Comparison of ENCODE assay signal across 7 mouse cellular contexts in the genomic region with DNA sequence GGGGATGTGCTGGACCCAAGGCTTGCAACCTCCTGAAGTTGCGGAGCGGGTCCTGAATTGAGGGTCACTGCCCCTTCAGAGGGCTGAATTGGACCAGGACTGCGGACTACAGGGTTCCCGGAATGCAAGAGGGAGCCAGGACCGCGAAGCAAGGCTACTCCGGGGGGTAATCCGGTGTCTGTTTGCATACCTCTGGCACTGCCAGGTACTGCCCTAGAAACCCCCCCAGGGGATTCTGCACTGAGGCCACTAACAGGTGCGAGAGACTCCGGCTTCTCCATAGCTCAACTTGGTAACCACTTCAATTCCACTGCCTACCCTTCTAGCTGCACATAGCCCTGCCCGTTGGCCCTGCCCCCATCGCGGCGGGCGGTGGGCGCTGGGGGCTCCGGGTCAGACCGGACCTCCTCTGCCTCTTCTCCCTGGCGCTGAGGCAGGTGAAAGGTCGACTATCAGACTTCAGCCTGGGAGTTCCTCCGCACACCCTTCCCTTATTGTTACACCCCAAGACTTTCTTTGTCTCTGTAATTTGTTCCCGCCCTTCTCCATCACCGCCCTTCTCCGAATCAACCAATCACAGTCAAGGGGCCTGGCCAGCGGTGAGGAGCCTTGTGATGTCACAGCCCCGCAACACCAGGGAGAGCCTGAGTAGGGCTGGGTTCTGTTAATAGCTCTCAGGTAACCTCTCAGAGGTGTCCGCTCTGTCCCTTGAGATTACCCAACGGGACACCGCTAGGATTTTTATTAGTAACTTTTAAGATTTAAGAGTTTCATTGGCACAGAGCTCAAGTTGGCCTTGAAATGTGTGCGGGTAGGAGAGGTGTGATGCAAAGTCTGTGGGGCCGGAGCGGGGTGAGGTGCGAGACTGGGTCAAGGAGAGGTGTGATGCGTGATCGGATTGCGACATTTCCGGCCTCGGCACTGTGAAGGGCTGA. TPM values are rescaled to one million over a fixed set of nuclear protein-coding genes. Genes with fewer than 3 reads are reported as not detected.
DNase-seq lines count a peak whose midpoint lies in the region; ATAC-seq lines count a peak whose summit lies in the region.

A gene (minus strand): TSS at position 517 of the 935 bp plus-strand sequence.
A gene (plus strand): TSS at position 602 of the 935 bp plus-strand sequence.

- peak within 1 kb of the TSS; percentile 97 for H3K27ac ChIP-seq in intestine, embryonic 15.5 days
- peak within 1 kb of the TSS; percentile 100 for H3K27ac ChIP-seq in midbrain, embryonic 10.5 days (replicated peaks)

- under 1% methylated on average over 38 of the region's 38 CpGs for WGBS in intestine, embryonic 15.5 days
- WGBS in midbrain, embryonic 10.5 days, result under 1% methylated on average over 38 of the region's 38 CpGs

- H3K36me3 ChIP-seq in intestine, embryonic 15.5 days, result peaks cover 20% of the 10 kb centered on the region
- peaks cover 34% of the 10 kb centered on the region for H3K36me3 ChIP-seq in midbrain, embryonic 10.5 days

- H3K9me3 ChIP-seq in intestine, embryonic 15.5 days, result no peaks in the 10 kb centered on the region
- no peaks in the 10 kb centered on the region for H3K9me3 ChIP-seq in midbrain, embryonic 10.5 days (replicated peaks)

- peaks cover 17% of the 10 kb centered on the region for H3K4me1 ChIP-seq in intestine, embryonic 15.5 days (replicated peaks)
- peaks cover 51% of the 10 kb centered on the region for H3K4me1 ChIP-seq in midbrain, embryonic 10.5 days

- peak within 1 kb of the TSS; percentile 91 for H3K4me3 ChIP-seq in intestine, embryonic 15.5 days (replicated peaks)
- peak within 1 kb of the TSS; percentile 91 for H3K4me3 ChIP-seq in midbrain, embryonic 10.5 days

- peak within 1 kb of the TSS; percentile 93 for H3K9ac ChIP-seq in intestine, embryonic 15.5 days

- DNase-seq in adrenal gland, adult 2 months, result peak; percentile 92
- DNase-seq in embryo, embryonic 11 days, result peak; percentile 94
- peak; percentile 76 to 83 for DNase-seq in gastrocnemius, postnatal 36 days
- peak; percentile 83 to 95 for DNase-seq in left cerebral cortex, postnatal 25 days (ENCODE audit: low spot score in 2 of 2)
- DNase-seq in midbrain, embryonic 10.5 days (ENCODE audit: low spot score), result peak; percentile 93
- peak; percentile 77 for DNase-seq in right cerebral cortex, postnatal 4 days

- H3K4me2 ChIP-seq in intestine, embryonic 15.5 days (replicated peaks), result peak within 1 kb of the TSS; percentile 97

- ATAC-seq in intestine, embryonic 15.5 days, result peak; percentile 96

- intact Hi-C loops in gastrocnemius, postnatal 36 days (cut with DNase I), result no loop called here
- intact Hi-C loops in left cerebral cortex, postnatal 25 days (cut with DNase I), result loop anchor here (1.0 kb wide), 1 partner anchor 21 kb away; a partner anchor contains a TSS

- H3K27me3 ChIP-seq in intestine, embryonic 15.5 days (replicated peaks), result no peaks in the 10 kb centered on the region
- H3K27me3 ChIP-seq in midbrain, embryonic 10.5 days (ENCODE audit: low read depth, poor library complexity, severe bottlenecking), result no peaks in the 10 kb centered on the region

RNA-seq across cellular contexts. Expression of the first gene that starts in this region (rescaled TPM):
- under 1 TPM; 0.66 to 0.86 TPM for total RNA-seq in adrenal gland, adult 2 months (2021)
- polyA plus RNA-seq in adrenal gland, adult 2 months (2012; rRNA removed), result 0.18 and 0.74 TPM in 2 replicates
- under 1 TPM in 1 of 2 experiments, not detected in 1; 0.59 TPM for total RNA-seq in gastrocnemius, postnatal 36 days (2021)
- polyA plus RNA-seq in intestine, embryonic 15.5 days (2015; fragmentation: Nextera tagmentation; extraction: Ambion mirVana), result 7.7 and 7.9 TPM in 2 replicates
- total RNA-seq in left cerebral cortex, postnatal 25 days (2021), result under 1 TPM; 0.55 to 0.60 TPM
- polyA plus RNA-seq in midbrain, embryonic 10.5 days (2016; fragmentation: Nextera tagmentation; extraction: Ambion mirVana), result 14.8 and 20.5 TPM in 2 replicates

RNA-seq across cellular contexts. Expression of the second gene that starts in this region (rescaled TPM):
- total RNA-seq in adrenal gland, adult 2 months (2021), result 10 to 100 TPM; 40.6 to 44.2 TPM
- 38.6 and 47.6 TPM in 2 replicates for polyA plus RNA-seq in adrenal gland, adult 2 months (2012; rRNA removed)
- 10 to 100 TPM; 22.9 to 23.1 TPM for total RNA-seq in gastrocnemius, postnatal 36 days (2021)
- polyA plus RNA-seq in intestine, embryonic 15.5 days (2015; fragmentation: Nextera tagmentation; extraction: Ambion mirVana), result 7.0 and 10.0 TPM in 2 replicates
- 100 to 1,000 TPM; 113 to 117 TPM for total RNA-seq in left cerebral cortex, postnatal 25 days (2021)
- 12.8 and 14.3 TPM in 2 replicates for polyA plus RNA-seq in midbrain, embryonic 10.5 days (2016; fragmentation: Nextera tagmentation; extraction: Ambion mirVana)

Comparison
In these comparisons a context has a peak if more than half of its experiments do, and no peak if none do; other contexts are left out.
1. Peak in every context shown above with its lines: DNase-seq, ATAC-seq, H3K4me3 ChIP-seq and H3K27ac ChIP-seq.